Mouse (Mus musculus): ENCODE results near the gene Ints14.
A peak's percentile ranks its signal among the peaks of the same experiment; 100 is the strongest.
"Not testable (repeated sequence)": the region's sequence is repeated elsewhere in the genome, so short reads cannot be mapped to it uniquely, and the experiment has no call there.

Ints14 gene

DNA sequence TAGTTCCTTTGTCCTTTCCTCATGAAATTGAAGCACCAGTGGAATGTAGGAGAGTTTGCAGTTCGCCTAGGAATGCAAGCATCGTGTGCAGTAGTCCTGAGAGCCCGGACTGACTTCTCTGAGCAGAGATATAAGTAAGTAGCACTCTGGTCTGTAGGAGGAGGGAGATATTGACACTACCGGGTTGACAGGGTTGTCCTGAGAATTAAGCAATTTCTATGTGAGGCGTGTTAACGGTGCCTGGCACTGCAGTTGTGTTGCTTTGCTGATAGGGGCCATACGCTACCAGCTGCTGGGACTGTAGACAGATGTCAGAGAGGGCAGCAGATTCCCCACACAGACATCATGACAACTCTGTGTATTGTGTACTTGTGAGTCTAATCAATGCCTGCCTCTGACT is 7.5 kb upstream of the Ints14 start:
- no peak for DNase-seq

DNA sequence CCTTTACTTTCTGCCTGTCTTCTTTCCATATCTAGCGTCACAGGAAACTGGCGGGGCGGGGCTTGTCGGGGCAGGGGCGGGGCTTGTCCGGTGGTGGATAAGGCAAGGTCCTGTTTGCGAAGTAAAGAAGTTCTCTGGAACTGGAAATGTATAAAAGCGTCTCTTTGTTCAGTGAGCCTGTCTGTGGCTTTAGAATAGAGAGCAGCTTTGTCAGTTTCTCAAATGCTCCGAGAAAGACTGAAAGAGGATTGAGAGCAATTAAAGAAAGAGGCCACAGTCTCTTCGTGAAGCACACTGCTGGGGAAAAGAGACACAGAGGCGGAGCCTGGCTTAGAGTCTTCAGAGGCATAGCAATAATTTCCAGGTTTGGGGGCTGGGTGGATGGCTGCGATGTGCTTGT is 4.4 kb upstream of the Ints14 start:
- no peak for DNase-seq

DNA sequence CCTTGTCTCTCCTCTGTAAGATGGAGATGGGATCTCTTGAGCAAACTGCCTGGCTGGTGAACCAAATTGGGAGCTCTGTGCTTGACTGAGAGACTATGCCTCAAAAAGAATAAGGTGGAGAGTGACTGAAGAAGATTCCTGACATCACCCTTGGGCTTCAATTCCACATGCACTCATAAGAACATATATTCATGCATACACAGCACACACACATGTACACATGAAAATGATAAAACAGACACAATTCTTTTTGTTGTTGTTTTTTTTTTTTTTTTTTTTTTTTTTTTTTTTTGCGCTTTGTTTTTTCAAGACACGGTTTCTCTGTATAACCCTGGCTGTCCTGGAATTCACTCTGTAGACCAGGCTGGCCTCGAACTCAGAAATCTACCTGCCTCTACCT is 3.4 kb upstream of the Ints14 start:
- DNase-seq = no peak

DNA sequence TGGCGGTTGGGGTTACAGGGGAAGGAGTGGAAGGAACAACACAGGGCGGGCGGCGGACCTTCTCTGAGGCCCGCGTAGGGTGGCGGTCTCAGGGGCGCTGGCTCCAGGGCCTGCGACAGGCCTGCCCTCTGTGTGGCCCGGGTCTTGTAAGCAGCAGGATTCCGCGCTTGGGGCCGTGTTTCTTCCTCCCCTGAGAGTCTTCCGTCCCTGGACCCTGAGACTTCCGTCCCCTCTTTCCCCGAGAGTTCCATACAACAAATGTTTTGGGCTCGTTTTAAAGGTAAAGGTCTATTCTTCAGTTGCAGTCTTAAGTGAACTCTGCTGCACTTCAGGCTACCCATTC is 244 bp downstream of the Ints14 start:
- no peak for DNase-seq

DNA sequence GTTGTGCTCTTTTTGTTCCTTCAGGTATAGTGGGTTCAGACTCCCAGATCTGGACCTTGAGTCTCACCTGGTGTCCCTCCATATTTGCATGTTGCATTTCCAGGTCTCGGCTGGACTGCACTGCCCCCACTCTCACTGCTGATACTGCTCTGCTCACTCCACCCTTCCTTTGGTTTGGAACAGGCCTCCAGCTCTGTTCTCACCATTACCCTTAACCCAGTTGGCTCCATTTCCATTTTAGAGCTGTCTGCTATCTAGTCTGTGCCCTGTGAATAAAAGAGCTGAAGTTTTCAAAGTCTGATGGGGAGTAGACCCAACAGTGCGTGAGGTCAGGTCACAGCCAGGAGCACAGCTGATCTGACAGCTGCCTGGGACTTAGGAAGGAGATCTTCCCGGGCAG is 19.8 kb downstream of the Ints14 start:
- no peak for DNase-seq

DNA sequence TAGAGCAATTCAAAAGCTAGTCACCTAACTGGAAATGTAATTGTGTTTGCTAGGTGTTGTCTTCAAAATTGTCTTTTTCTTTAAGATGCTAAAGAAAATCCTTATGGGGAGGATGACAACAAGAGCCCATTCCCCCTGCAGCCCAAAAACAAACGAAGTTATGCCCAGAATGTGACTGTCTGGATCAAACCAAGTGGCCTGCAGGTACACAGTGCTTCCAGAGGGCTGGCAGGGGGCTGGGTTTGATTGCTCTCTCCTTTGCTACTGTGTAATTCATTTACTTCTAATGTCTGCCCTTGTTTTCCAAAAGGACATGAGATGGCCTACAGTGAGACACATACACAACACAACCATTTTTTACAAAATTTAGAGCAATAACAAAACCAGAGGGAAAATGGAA is 21.2 kb downstream of the Ints14 start:
- no peak for DNase-seq

DNA sequence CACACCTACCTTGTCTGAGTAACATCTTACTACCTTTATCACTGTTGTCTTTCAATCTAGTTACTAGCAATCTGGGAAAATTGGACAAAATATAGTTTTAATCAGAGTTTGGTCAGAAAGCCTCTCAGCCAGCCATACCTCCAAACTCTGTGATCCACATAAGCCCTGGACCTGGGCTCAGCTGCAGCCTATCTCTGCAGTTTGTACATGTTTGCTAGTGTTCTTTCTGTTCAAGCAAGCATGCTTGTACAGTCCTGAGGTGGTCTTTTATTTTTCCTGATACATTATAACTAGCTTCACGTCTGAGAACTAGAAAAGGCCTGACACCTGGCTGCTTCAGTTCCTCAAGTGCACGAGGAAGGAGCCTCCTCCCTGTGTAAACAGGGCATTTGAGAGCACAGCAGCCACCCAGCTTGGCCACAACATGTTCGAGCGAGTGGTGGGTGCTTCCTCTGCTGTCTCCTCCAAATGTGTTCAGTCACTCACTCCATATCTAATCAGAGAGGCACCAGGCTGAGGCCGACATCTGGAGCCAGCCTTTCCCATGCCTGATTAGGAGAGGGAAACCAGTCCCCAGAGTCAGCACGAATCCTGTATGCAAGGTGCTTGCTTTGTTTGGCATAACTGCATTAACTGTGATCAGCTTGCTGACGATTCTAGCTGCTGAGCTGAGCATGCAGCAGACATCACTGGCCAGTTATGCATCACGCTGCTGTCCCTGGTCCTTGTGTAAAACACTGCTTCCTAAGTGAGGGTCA is 24.5 kb downstream of the Ints14 start:
- no peak for DNase-seq

DNA sequence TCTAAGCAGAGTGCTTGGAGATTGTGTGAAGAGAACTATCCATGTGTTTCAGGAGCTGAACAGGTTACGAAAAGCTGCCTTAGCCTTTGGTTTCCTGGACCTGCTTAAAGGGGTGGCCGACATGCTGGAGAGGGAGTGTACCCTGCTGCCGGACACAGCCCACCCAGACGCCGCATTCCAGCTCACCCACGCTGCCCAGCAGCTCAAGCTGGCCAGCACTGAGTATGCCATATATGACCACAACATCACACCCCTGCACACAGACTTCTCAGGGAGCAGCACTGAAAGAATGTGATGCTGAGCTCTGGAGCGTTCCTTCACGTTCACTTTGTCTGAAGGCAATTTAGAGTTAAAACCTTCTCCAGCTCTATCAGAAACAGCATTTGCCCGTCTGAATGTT is 25.1 kb downstream of the Ints14 start:
- no peak for DNase-seq

DNA sequence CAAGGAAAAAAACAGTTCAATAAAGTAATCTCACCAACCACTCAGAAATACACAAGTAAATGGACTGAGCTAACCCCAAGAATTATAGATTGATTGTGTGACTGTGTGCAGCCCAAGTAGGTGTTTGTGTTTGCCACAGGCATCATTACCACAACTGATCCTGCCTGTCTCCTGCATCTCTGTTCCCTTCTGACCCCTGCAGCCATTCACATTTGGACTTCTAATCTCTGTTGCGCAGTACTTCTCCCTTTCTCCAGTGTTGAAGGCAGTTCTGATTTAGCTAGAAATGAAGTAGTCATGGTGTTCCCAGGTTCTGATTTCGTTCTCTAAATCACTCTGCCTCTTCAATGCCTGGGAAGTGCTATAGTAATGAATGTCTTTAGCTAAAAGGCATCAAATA is 26.9 kb downstream of the Ints14 start:
- DNase-seq = no peak

DNA sequence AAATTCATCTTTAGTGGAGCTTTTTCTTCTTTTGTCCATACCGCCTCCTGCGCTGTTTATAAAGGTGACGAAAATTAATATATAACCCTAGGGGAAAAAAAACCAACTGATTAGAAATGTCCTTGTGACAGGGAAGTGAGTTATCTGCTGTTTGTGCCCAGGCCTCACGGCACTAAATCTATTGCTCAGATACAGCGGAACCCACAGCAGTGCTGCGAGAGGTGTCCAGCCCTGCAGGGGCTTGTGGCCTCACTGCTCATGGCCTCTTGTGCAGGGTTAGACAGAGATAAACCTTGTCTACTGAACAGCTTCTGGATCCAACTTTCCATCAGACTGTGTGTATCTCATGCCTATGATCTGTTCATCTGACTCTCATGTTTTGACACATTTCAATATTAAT is 27.7 kb downstream of the Ints14 start:
- DNase-seq = no peak

DNA sequence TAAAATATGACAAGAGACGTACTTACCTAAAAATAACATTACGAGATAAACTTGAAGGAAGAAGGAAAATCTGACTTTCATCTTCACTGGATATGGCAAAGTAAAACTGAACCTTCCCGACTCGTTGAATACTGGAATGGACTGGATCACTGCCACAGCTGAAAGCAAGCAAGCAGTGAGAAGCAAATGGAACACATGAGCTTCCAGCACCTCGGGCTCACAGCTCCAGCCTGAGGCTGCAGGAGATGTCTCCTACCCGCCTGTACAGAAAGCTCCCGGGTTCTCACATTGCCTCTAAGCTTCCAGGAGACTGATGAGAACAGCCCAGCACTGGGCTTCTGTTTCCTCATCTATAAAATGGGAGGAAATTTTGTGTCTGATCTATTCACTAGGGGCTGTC is 29.6 kb downstream of the Ints14 start:
- DNase-seq = no peak

DNA sequence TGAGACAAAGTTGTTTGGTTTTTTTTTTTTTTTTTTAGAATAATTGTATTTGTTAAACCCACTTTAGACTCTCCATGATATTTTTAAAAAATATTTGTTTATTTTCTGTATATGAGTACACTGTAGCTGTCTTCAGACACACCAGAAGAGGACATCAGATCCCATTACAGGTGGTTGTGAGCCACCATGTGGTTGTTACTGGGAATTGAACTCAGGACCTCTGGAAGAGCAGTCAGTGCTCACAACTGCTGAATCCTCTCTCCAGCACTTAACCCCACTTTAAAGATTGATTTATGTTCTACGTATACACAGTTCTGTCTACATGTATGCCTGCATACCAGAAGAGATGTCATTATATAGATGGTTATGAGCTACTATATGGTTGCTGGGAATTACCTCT is 34.8 kb downstream of the Ints14 start:
- not testable (repeated sequence) for DNase-seq

DNA sequence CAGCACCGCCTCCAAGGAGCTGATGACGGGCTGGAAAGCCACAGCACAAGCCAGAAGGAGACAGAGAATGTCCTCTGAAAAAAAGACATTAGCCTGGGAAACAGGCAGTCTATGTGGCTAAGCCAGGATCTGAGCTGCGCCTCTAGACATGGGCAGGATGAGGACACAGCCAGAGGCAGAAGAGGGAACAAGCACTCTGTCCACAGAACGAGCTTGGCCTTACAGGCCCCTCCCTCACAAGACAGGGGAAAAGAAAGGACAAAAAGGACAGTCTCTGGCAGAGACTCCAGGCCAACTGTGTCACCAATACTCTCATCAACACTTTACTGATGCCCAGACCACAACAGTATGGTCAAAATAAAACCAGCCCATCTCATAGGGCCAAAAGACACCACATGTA is 40.8 kb downstream of the Ints14 start:
- no peak for DNase-seq

DNA sequence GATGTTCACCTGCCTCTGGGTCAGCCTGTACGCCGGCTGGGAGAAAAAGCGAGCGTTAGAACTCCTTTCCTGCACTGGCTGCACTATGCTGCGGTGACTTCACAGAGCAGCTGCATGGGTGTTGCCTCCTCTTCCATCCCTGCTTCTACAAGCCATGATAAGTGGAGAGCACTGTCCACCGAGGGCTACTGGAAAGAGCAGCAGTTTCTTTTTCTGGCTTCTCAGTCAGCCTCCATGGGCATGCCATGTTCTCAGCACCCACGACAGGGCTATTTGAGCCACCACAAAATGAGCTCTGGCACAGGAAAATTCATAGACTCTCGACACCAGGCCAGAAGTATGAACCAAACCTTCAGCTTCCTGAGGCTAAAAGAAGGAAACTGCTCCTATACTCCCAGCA is 45.0 kb downstream of the Ints14 start:
- peak; percentile 45 for DNase-seq

DNA sequence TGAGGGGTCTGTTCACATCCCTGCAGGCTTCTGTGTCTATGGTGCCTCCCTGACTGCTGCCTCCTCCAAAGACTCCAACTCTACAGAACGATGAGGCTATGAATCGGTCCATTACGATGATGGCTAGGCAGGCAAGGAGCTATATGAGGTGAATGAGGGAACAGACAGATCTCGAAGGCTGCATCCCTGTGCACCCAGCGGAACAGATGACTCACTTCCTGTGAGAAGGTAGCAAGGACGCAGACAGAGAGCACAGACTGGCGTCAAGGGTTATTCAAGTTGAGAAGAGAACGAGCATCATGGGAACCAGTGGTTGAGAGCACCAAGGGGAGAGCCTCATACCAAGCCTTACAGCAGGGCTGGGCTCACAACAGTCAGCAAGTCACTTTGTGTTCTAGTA is 49.9 kb downstream of the Ints14 start:
- peak; percentile 45 for DNase-seq

DNA sequence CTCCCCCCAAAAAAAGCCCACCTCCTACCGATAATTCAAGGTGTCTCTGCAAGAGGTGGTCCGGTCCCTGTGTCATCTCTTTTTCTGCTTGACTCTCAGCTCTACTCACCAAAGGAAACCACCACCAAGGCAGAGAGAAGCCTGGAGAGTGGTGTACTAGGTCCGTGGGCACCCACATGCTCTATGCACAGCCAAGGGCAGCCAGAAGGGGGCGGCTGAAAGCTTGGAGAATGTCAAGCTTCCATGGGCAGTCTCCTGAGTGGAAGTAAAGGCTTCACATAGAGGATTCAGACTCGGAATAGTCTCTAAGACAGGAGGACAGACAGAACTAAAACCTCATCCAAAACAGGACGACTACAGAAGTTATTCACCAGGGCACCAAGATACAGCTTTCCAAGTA is 50.6 kb downstream of the Ints14 start:
- DNase-seq = no peak

DNA sequence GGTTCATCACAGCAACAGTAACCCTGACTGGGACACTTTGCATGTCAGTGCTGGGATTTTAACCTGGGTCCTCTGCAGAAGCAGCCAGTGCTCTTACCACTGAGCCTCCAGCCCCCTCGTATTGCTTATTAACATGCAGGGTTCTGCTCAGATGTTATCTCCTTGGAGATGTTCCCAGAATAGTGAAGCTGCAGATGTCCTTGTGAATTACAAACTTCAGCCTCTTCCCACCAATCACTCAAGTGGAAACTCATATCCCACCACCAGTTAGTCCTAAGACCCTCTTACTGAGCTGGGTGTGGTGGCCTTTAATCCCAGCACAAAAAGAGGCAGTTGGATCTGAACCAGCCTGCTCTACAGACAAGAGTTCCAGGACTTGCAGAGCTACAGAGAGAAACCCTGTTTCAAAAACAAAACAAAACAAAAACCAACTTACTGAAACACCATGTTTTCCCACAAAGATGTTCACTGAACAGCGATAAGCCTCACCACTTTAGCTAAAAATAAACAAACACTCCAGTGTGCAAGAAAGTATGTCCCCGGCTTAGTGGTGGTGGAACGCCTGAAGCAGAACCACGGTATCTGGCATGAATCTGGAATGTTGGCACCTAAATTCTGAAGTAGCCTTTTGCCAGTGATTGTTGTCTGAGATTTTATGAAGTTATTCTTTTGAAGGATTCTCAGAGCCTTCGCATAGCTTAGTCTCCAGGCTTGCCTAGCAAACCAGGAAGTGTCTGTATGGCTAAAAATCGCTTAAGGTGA is 54.9 kb downstream of the Ints14 start:
- no peak for DNase-seq

DNA sequence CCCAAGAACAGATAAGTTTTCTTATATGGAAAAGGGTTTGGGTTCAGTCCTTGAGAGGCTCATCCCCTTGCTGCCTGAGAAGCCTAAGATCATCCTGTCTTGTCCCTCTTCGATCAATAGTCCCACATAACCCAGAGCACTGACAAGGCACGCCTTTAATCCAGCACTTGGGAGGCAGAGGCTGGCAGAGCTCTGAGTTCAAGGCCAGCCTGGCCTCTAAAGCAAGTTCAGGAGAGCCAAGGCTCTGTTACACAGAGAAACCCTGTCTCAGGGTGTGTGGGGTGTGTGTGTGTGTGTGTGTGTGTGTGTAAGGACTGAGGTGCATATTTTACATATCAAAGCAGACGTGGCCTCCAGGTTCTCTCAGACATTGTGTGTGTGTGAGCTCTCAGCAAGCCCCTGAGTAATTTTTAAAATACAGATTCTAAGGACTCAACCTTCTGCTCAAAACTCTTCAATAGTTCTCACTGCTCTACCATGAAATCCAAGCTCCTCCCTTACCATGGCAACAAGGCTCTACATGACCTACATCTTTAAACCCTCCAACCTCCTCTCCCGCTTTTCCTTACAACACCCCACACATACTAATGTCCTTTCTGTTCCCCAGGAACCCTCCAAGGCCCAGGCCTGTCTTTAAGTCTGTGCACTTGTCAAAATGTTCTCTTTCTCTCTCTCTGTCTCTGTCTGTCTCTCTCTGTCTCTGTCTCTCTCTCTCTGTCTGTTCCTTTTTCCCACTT is 55.7 kb downstream of the Ints14 start:
- no peak for DNase-seq

DNA sequence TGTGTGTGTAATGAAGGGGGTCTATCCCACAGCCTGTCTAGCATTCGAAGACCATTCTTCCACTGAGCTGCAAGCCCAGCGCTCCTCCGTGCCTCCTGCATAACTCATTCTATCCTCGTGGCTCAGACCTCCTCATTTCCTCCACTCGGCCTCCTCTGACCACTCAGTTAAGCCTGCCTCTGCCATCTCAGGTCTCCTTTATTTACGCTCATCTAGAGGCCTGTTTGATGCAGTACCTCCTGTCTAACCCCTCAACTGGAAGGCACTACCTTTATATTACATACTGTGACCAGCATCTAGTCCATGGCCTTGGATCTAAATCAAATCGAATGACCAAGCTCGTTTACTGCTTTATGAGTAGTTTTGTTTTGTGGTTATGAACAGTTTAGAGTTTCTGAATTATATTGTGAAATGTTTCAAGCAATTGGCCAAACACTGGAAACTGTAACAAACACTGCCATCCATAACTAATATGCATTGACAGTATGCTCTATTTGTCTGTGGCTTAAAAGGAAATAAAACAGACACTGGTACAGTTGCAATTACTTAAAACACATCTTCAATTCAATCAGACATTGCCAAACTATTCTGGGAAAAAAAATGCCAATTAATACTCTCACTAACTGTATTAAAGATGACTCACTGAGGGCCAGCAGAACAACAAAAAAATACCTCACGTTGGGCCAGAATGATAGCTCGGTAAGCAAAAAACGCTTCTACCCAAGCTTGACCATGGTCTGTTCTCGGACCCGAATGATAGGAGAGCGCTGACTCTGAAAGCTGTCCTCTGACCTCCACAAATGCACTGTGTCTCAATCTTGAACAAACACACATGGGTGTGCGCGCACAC is 56.5 kb downstream of the Ints14 start:
- no peak for DNase-seq

DNA sequence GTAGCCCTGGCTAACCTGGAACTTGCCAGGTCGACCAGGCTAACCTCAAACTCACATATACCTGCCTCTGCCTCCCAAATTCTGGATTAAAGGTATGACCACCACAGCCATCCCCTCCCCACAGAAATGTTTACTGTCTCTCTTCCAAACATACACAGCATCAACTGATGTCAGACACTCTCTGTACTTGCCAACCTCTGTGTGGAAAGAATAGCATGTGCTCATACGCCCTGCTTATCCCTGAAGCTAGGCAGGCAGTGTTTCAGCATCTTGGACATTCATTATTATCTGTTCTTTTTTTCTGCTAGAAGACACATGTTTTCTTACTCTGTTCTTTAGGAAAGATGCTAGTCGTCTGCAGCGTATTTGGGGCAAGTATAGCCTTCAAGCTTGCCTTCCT is 57.2 kb downstream of the Ints14 start:
- no peak for DNase-seq

DNA sequence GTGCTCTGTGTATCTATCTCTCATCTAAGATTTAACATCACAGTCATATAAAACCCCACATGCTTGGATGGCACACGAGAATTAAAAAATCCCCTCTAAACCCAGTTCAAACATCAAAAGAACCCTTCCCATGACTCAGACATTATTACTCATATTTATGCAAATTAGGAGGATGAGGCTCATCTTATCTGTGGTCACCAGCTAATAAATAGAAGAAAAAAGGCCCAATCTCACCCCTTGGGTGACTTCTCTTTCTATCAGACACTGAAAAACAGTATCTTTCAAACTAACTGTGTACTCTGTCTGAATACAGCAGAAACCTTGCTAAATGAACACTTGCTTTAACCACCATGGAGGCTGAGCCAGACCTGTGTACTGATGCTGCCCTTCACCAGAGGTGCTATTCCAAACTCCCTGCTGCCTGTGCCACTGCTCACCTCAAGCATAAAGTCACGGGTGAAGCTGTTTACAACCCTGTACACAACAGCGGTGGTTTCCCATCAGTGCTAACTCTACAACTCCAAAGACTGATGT is 58.0 kb downstream of the Ints14 start:
- DNase-seq = no peak

DNA sequence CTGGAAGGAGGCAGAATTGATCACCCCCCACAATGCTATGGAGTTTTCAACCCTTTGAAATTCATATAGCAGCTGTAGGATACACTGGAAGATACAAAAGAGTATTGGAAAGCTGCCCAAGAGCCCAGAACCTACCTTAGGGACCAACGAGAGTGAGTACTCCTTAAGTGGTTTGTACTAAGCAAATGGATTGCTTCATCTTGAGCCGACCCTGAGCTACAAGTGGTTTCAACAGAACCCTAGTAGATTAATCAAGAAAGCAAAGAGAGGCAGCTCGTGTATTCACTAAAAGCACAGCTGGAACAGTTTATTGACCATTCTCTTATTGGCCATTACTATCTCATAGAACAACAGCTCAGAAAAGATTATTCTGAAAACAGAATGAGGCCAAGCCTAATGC is 58.4 kb downstream of the Ints14 start:
- no peak for DNase-seq

DNA sequence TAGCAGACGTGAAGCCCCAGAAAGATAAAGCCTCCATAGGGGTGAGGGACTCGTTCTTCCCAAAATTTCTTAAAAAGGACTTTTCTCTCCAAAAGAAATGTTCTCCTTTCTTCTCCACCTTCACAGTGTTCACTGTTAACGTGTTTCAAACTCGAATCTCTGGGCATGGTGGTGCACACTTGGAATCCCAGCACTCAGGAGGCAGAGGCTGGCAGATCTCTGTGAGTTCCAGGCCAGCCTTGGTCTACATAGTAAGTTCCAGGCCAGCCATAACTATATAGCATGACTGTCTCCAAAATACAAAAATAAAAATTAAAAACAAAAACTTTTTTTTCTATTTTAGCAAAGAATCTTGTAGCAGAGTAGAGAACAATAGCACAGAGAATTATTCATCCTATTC is 59.4 kb downstream of the Ints14 start:
- DNase-seq = no peak
